Mouse (Mus musculus) liver, postnatal 0 days (tissue): Measurements from ENCODE around the gene Ube2g1.

Experiments used
- CTCF ChIP-seq: sonication (generic); IDR thresholded peaks from 2 replicates; pipeline ENCODE4 v1.5.1; 2016; ENCODE audit warnings: antibody characterized with exemption, low read depth
- EP300 ChIP-seq: IDR thresholded peaks from 2 replicates; pipeline ENCODE4 v1.6.1; 2016; ENCODE audit warnings: antibody characterized with exemption, low read depth, mild to moderate bottlenecking

DNA sequence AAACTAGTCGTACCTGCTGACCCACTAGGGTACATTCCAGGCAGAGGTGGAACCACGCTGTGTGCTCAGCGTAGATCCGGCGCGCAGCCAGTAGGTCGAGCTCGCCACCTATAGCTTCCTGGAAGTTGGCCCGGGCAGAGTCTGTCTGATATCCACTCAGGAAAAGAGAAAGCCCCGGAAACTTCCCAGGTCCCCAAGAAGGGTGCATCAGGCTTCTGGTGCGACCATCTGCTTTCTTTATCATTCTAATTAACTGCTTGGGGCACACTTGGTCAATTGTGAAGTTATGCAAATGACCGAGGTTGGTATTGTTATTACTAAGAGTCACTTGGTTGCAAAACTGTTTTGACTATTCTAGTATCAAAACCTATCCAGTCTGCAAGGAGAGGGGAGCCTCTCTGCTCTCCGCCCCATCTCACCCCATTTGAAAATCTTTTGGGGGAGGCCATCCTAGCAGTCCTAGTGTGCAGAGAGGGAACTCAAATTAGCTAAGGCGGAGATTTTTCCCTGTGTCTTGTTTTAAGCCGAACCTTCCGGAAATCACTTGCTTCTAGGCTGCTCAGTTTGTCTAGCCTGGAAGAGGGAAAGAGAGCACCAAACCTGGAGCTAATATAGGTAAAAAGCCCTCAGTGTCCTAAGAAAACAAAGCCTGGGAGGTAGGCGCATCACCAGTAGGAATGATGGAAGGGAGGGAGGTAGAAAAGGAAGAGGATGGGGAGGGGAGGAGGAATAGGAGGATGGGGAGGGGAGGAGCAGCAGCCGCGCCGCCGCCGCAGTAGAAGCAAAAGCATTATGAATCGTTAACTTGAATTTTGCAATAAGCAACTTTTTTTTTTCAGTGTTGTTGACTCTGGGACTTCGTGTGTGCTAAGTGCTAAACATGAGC lies 30.4 kb upstream of the Ube2g1 start:
- TF ChIP-seq CTCF = peak; percentile 38
- no peak for TF ChIP-seq EP300
